Mouse (Mus musculus): ENCODE measurements at regions not wholly inside any gene's neighbourhood (a gene's known extent, or its start where the extent isn't known, plus 50 kb on each side); places are given as distances from the start of the nearest gene placed in this dataset.

DNA sequence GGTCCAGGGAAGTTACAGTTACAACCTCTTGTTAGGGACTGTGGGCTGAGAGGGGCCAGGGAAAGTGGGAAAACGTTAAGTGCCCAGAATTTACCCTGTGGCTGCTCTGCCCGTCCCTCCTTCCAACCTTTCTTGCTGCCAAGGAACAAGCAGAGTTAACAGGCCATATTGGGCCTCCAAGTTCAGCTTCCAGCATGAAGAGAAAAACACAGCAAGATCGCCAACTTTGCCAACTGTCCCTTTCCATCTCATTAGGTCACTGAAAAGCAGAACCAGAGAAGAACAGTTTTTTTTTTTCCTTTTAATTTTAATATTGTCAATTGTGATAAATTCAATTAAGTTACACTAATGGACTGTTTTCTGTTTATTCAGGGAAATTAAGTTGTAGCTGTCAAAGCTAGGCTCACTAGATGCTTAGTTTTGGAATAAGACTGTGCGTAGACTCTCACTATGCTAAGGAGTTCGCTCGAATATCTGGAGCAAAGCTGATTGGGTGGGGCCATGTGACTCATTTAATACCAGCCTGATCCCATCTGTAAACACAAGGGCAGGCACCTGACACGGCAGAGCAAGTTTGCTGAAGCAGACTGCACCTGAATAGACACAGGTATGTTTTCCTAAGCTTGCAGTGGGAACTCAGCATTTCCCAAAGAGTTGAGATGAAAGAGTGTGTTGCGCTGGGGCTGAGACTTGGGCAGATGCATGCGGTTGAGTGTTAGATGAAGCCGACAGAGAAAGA, 178.9 kb downstream of the Gm45692 start:
- H3K4me2 ChIP-seq, result no peak overlapping the region
- no peak overlapping the region for H3K4me3 ChIP-seq (replicated peaks)
- no peak overlapping the region for H3K9ac ChIP-seq
- no peak overlapping the region for H3K27ac ChIP-seq
- no peaks in the 10 kb centered on the region for H3K36me3 ChIP-seq
- no peaks in the 10 kb centered on the region for H3K9me3 ChIP-seq (replicated peaks)
- peaks cover 13% of the 10 kb centered on the region for H3K4me1 ChIP-seq
- ATAC-seq (replicated peaks; ENCODE audit: low FRiP score), result no peak
- whole genome bisulfite sequencing, result 85% methylated on average over 10 of the region's 10 CpGs
- H3K27me3 ChIP-seq, result 0 out of 2 replicates have a peak, but pooled peaks cover 4% of the 10 kb centered on the region

DNA sequence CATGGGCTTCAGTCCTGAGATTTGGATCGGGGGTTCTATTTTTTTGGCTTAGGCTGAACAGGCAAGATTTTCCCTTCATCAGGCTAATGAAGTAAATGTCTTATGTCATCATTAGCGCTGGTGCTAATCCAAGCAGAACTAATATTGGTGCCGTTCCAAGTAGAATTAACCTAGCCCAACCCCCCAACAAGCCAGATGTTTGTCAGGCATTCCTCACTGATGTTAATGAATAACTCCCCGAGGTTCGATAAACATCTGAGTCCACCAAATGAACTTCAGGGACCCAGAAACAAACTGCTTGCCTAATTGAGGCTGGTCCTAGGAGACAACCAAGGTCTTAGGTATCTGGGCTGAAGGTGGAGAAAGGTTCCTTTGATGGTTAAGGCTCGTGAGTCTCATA, 180.9 kb downstream of the Gm45692 start:
- Histone ChIP-seq H3K4me3 (replicated peaks) (no peak overlapping the region), H3K4me1 (peaks cover 22% of the 10 kb centered on the region), H3K27ac (no peak overlapping the region), H3K9ac (no peak overlapping the region), H3K9me3 (replicated peaks) (no peaks in the 10 kb centered on the region), H3K4me2 (peak overlapping the region; percentile 2; the same call in 1 of the 2 replicates), H3K27me3 (peaks cover 7% of the 10 kb centered on the region; the same call in 1 of the 2 replicates), H3K36me3 (no peaks in the 10 kb centered on the region)
- 35% methylated on average over 6 of the region's 6 CpGs for WGBS
- ATAC-seq (replicated peaks; ENCODE audit: low FRiP score), result no peak

DNA sequence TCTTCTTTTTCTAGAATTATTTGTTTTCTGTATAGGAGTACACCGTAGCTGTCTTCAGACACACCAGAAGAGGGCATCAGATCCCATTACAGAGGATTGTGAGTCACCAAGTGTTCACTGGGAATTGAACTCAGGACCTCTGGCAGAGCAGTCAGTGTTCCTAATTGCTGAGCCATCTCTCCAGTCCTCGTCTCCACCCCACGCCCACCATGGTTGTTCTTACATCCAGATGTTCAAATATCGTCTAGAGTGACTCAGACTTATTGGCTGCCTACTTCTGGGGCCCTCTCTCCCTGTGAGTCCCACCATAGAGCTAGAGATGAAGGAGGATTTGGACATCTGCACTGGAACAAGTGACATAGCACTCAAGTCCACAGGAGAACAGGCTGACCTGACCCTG, 182.6 kb downstream of the Gm45692 start:
- no peak overlapping the region for H3K9ac ChIP-seq
- 78% methylated on average over 4 of the region's 4 CpGs for WGBS
- ATAC-seq (replicated peaks; ENCODE audit: low FRiP score), result no peak

DNA sequence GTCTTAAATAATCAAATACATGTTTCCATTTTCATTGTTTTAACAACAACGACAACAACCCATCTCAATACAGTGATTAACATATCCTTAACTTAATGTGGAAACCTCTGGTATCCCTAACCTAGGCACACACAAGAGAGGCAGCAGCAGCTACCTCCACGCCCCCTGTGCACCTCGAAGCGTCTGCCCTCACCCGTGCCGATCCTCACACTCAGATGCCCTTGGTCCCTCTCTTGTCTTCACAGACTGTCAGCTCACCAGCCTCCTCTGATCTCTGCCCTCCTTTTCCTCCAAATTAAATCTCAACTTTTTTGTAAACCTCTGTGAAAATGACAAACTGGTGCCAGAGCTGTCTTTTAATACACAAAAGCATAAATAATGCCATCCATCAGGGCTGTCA, 185.2 kb downstream of the Gm45692 start:
- no peak overlapping the region for H3K4me3 ChIP-seq (replicated peaks)
- peaks cover 39% of the 10 kb centered on the region for H3K4me1 ChIP-seq
- 43% methylated on average over 6 of the region's 6 CpGs for WGBS
- H3K9me3 ChIP-seq (replicated peaks), result no peaks in the 10 kb centered on the region
- H3K27me3 ChIP-seq, result peaks cover 10% of the 10 kb centered on the region; the same call in 1 of the 2 replicates
- H3K4me2 ChIP-seq, result 0 out of 2 replicates have a peak overlapping the region, but pooled peaks have one; percentile 31
- 0 out of 2 replicates have a peak overlapping the region, but pooled peaks have one; percentile 3 for H3K27ac ChIP-seq
- no peak for ATAC-seq (replicated peaks; ENCODE audit: low FRiP score)
- no peaks in the 10 kb centered on the region for H3K36me3 ChIP-seq
- no peak overlapping the region for H3K9ac ChIP-seq

More for the DNA sequence above, 182.6 kb downstream of the Gm45692 start:
- Histone ChIP-seq H3K27me3 (peaks cover 8% of the 10 kb centered on the region; the same call in 1 of the 2 replicates), H3K4me3 (replicated peaks) (no peak overlapping the region), H3K4me1 (peaks cover 28% of the 10 kb centered on the region), H3K36me3 (no peaks in the 10 kb centered on the region), H3K4me2 (no peak overlapping the region), H3K27ac (no peak overlapping the region), H3K9me3 (replicated peaks) (no peaks in the 10 kb centered on the region)

DNA sequence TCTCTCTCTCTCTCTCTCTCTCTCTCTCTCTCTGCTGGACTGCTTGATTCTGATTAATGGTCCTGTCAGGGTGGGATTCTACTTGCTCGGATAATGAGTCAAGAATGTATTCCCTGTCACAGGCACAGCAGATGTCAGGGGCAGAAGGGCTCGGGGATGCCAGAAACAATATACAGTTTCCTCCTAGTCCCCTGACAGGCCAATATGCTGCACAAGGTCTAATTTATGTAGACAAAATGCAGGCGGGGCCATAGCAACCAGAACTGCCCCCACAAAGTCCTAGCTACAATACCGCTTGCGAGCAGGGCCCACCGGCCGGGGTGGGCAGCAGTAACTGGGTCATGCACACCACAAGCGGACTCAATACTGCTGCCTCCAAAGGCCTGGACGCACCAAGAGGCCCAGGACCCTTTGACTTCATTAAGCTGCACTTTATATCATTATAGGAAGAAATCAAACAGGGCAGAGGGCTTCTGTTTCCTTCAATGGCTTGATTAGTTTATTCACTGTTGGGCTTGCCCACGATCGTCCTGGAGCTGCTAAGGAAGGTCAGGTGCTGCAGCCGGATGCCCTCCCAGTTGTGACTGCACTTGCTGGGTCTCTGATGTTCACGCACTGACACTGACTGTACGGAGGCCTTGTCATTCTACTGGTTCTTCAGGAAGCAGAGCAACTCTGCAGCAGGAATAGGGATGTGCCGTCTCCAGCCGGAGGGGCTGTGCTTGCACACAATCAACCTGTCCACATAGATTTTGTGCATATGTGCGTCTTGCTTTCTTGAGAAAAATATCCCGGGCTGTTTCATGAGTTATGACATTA, 185.9 kb downstream of the Gm45692 start:
- H3K9me3 ChIP-seq (replicated peaks), result no peaks in the 10 kb centered on the region
- peak; percentile 88 for ATAC-seq (replicated peaks; ENCODE audit: low FRiP score)

DNA sequence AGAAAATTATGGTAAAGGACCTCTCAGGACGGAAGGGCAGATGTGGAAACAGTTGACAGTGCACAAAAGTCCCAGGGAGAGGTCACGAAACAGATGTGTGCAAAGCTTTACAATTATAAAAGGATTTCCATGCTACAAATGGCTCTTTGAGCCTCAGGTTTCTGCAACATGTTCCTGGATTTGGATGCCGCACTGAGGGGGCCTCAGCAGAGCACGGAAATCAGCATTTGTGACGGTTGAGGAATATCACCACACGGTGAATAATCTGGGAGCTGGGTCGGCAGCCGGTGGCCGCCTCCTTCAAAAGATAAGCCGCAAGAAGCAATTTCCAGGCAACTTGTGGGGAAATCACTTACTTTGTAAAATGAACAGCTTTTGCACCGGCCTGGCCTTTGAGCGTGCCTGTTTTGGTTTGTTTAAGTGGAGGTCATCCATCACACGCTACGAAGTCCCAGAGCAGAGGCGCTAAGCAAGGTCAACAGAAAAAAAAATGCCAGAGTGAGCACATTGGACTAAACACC, 188.8 kb downstream of the Gm45692 start:
- peak overlapping the region; percentile 24 for H3K4me2 ChIP-seq
- 17% methylated on average over 15 of the region's 15 CpGs for WGBS

More for the DNA sequence above, 185.9 kb downstream of the Gm45692 start:
- no peak overlapping the region for H3K4me3 ChIP-seq (replicated peaks)
- peak overlapping the region; percentile 31 for H3K4me2 ChIP-seq
- no peak overlapping the region for H3K9ac ChIP-seq
- H3K36me3 ChIP-seq, result no peaks in the 10 kb centered on the region
- 15% methylated on average over 18 of the region's 18 CpGs for WGBS
- peaks cover 10% of the 10 kb centered on the region; the same call in 1 of the 2 replicates for H3K27me3 ChIP-seq
- H3K27ac ChIP-seq, result peak overlapping the region; percentile 67
- peaks cover 33% of the 10 kb centered on the region for H3K4me1 ChIP-seq

DNA sequence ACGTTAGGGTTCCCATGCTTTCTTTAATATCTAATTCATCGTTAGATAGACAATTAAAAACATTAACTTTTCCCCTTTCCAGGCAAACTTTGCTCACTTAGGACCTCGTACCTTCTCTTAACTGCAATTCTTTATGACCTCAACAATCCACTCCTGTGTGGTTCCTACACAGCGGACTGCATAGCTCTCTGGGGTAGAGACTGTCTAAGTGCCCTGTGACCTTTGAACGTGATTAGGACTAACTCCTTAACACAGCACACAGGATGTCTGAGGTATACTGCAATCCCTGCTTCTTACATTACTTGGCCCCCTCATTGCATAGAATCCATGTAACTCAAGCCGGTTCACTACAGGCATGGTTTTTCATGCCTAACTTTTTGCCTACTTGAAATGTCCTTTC, 190.4 kb downstream of the Gm45692 start:
- H3K4me3 ChIP-seq (replicated peaks), result no peak overlapping the region
- no peak overlapping the region for H3K9ac ChIP-seq
- H3K27ac ChIP-seq, result no peak overlapping the region
- ATAC-seq (replicated peaks; ENCODE audit: low FRiP score), result no peak
- H3K4me2 ChIP-seq, result no peak overlapping the region
- no peaks in the 10 kb centered on the region for H3K36me3 ChIP-seq
- H3K9me3 ChIP-seq (replicated peaks), result no peaks in the 10 kb centered on the region
- H3K4me1 ChIP-seq, result peaks cover 22% of the 10 kb centered on the region
- H3K27me3 ChIP-seq, result peaks cover 10% of the 10 kb centered on the region; the same call in 1 of the 2 replicates
- 65% methylated on average over 6 of the region's 6 CpGs for WGBS

More for the DNA sequence above, 188.8 kb downstream of the Gm45692 start:
- peaks cover 26% of the 10 kb centered on the region for H3K4me1 ChIP-seq
- H3K4me3 ChIP-seq (replicated peaks), result no peak overlapping the region
- ATAC-seq (replicated peaks; ENCODE audit: low FRiP score), result no peak
- no peaks in the 10 kb centered on the region for H3K9me3 ChIP-seq (replicated peaks)
- H3K9ac ChIP-seq, result no peak overlapping the region
- no peaks in the 10 kb centered on the region for H3K36me3 ChIP-seq
- no peak overlapping the region for H3K27ac ChIP-seq
- peaks cover 10% of the 10 kb centered on the region; the same call in 1 of the 2 replicates for H3K27me3 ChIP-seq

DNA sequence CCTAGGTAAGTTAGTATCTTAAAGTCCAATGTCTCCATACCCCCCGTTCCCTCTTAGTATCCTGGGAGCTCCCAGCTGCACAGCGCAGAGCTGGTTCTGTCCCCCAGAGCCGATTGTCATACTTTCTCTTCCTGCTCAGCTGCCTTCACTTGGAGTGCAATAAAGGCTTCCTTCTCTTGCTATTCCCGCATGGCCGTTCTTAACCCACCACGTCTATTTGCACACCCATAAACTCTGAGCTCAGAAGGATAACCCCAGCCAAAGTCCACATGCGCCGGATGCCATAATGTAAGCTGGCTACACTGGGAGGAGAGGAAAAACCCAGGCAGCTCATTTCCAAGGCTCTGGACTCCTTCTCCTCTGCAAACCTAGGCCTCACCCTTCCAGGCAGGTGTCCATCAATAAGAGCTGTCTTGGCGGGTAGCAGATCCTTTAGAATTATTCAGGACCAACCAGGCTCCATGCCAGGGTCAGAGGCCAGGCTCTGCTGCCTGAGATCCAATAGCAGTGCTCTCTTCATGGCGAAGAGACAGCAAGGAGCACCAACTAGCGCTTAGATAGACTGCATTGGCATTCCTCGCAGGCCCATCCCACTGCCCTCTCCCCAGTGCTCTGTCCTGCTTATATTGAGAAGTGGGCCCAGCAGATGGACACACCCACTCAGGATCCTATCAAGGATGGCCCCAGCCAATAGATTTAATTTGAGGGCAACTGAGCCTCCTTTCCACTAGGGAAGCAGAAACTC, 204.4 kb downstream of the Gm45692 start:
- 87% methylated on average over 12 of the region's 12 CpGs for WGBS
- ATAC-seq (replicated peaks; ENCODE audit: low FRiP score), result no peak
- Histone ChIP-seq H3K4me1 (no peaks in the 10 kb centered on the region), H3K27me3 (no peaks in the 10 kb centered on the region), H3K27ac (no peak overlapping the region), H3K9me3 (replicated peaks) (no peaks in the 10 kb centered on the region), H3K4me2 (no peak overlapping the region), H3K4me3 (replicated peaks) (no peak overlapping the region), H3K9ac (no peak overlapping the region), H3K36me3 (no peaks in the 10 kb centered on the region)

DNA sequence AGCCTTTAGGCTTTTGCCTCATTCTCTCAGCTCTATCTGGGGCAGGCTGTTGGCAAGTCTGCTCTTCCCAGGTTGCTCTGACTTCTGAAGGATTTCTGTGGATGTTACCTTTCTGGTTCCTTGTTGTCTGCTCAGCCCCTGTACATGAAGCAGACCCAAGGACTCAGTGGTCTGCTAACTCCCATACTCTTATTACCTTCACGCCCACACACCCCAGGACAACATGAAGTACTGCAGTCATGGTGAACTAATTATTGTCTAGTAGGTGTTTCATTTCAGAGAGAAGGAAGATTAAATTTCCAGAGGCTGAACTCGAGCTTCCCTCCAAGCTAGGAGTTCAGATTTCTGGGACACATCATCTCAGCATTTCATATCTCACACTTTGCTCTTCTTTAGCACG, 205.3 kb downstream of the Gm45692 start:
- Histone ChIP-seq H3K36me3 (no peaks in the 10 kb centered on the region), H3K4me1 (no peaks in the 10 kb centered on the region), H3K4me3 (replicated peaks) (no peak overlapping the region), H3K9ac (no peak overlapping the region), H3K27ac (no peak overlapping the region), H3K27me3 (no peaks in the 10 kb centered on the region), H3K9me3 (replicated peaks) (no peaks in the 10 kb centered on the region), H3K4me2 (no peak overlapping the region)
- 48% methylated on average over 3 of the region's 3 CpGs for WGBS
- ATAC-seq (replicated peaks; ENCODE audit: low FRiP score), result 0 out of 2 replicates have a peak, but pooled peaks have one; percentile 58

DNA sequence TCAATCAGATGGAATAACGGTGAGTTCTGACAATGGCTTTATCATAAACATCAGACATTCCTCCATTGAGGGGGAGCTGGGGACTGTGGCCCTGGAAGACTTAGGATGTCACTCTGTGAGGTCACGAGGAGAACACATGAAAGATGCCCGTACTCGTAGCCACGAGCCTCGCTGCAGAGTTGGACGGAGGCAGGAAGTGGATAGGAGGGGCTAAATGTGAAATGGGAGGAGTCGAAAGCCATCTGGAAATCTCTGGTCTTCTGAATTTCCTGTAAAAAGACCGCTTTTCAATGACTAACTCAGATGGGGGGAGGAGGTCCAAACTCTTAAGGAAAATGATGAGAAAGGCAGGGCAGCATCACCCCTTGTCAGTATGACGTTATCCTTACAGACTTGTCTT, 210.5 kb downstream of the Gm45692 start:
- Histone ChIP-seq H3K36me3 (no peaks in the 10 kb centered on the region), H3K4me3 (replicated peaks) (no peak overlapping the region), H3K4me1 (0 out of 2 replicates have a peak, but pooled peaks cover 4% of the 10 kb centered on the region), H3K27ac (no peak overlapping the region), H3K4me2 (peak overlapping the region; percentile 30), H3K27me3 (no peaks in the 10 kb centered on the region), H3K9ac (no peak overlapping the region), H3K9me3 (replicated peaks) (no peaks in the 10 kb centered on the region)
- ATAC-seq (replicated peaks; ENCODE audit: low FRiP score), result no peak
- WGBS, result 73% methylated on average over 10 of the region's 10 CpGs

DNA sequence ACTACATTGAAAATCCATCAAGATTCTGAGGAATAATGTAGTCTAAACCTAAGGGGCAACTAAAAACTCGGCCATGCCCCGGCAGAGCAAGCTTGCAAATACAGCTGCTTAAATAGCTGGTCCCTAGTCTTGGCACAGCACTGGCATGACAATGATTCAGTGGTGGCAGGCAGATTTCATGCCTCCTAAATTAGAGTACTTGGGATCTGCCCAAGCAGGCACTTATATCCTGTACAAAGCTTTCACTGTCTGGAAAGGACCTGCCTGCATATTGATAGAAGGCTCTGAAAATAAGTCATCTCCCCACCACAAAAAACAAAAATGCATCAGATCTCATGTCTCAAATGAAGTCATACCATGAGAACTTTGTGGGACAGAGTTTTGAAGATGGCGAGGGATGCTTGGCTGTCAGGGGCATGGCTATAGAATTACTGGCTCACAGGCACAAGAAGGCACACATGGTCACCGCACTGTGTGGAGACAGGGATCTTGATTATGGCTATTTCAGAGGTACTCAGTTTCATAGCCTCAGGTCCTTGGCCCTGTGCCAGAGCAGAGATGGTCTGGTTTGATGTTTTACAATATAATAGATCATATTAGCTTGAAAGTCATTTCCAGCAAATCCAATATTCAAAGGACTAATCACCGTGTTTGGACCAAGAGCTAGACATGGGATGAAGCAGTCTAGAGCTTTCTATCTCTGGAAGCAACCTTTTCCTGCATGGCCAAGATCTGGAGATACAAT, 217.7 kb downstream of the Gm45692 start:
- Histone ChIP-seq H3K36me3 (no peaks in the 10 kb centered on the region), H3K9ac (no peak overlapping the region)
- WGBS, result 84% methylated on average over 5 of the region's 5 CpGs

More for the DNA sequence above, 217.7 kb downstream of the Gm45692 start:
- no peak overlapping the region for H3K4me3 ChIP-seq (replicated peaks)
- no peak overlapping the region for H3K27ac ChIP-seq
- H3K27me3 ChIP-seq, result no peaks in the 10 kb centered on the region
- ATAC-seq (replicated peaks; ENCODE audit: low FRiP score), result no peak
- no peak overlapping the region for H3K4me2 ChIP-seq
- no peaks in the 10 kb centered on the region for H3K4me1 ChIP-seq
- no peaks in the 10 kb centered on the region for H3K9me3 ChIP-seq (replicated peaks)

All from kidney, embryonic 15.5 days (tissue).